Mouse (Mus musculus) neutrophil, adult 5-6 weeks (primary cell): ENCODE measurements around the gene Pcif1. TPM values are rescaled to one million over a fixed set of nuclear protein-coding genes. Genes with fewer than 3 reads are reported as not detected.
A peak's percentile ranks its signal among the peaks of the same experiment; 100 is the strongest.

ENCODE experiments used
- ATAC-seq: fragments of 151-379, 151-347 bp; 2 replicates; pipeline ENCODE4 v1.8.0; 2017; ENCODE audit warnings: mild to moderate bottlenecking, moderate TSS enrichment; ENCODE audit not compliant: insufficient number of reproducible peaks, poor library complexity, low FRiP score, severe bottlenecking; ENCODE audit errors: extremely low read depth
- total RNA-seq: library from RNA; stranded (forward); fragments of 200-1000 nt; gene quantifications from 2 replicates; pipeline ENCODE4 v1.2.3, GENCODE M21; 2017

Gene Pcif1
- total RNA-seq, 1 experiment from 2014 or later: 66.9 TPM

GRCm38 (mm10) chr2:164942692-164943290 lies 63.7 kb downstream of the Pcif1 start:
- ATAC-seq: peak; percentile 89

Other genes starting within 250 kb of the Pcif1 start
- not detected in 2 replicates for gene Wfdc16, start 240.5 kb upstream of the Pcif1 start, total RNA-seq
- gene Wfdc10, start 223.3 kb upstream of the Pcif1 start, total RNA-seq: not detected in 2 replicates
- not detected in 2 replicates for gene Wfdc9, start 222.7 kb upstream of the Pcif1 start, total RNA-seq
- gene Wfdc11, start 205.2 kb upstream of the Pcif1 start, total RNA-seq: not detected in 2 replicates
- not detected in 2 replicates for gene Wfdc13, start 194.2 kb upstream of the Pcif1 start, total RNA-seq
- not detected in 2 replicates for gene Spint4, start 180.8 kb upstream of the Pcif1 start, total RNA-seq
- gene Spint5, start 164.0 kb upstream of the Pcif1 start, total RNA-seq: not detected in 2 replicates
- 0.58 TPM in 1 of 2 replicates, not detected in the other for gene Wfdc3, start 133.4 kb upstream of the Pcif1 start, total RNA-seq
- 20.0 and 26.7 TPM in 2 replicates for gene Dnttip1, start 133.3 kb upstream of the Pcif1 start, total RNA-seq
- 2.8 and 3.7 TPM in 2 replicates for gene Ube2c, start 109.4 kb upstream of the Pcif1 start, total RNA-seq
- not detected in 2 replicates for gene Tnnc2, start 99.3 kb upstream of the Pcif1 start, total RNA-seq
- 1.6 and 2.6 TPM in 2 replicates for gene Snx21, start 93.5 kb upstream of the Pcif1 start, total RNA-seq
- gene Acot8, start 74.4 kb upstream of the Pcif1 start, total RNA-seq: 35.4 and 39.3 TPM in 2 replicates
- 3.8 and 3.9 TPM in 2 replicates for gene Zswim3, start 74.2 kb upstream of the Pcif1 start, total RNA-seq
- 1.8 and 2.9 TPM in 2 replicates for gene Zswim1, start 56.6 kb upstream of the Pcif1 start, total RNA-seq
- not detected in 2 replicates for gene Spata25, start 50.8 kb upstream of the Pcif1 start, total RNA-seq
- 314 and 340 TPM in 2 replicates for gene Ctsa, start 46.4 kb upstream of the Pcif1 start, total RNA-seq
- 1.4 and 4.1 TPM in 2 replicates for gene Neurl2, start 45.8 kb upstream of the Pcif1 start, total RNA-seq
- gene Pltp, start 21.6 kb upstream of the Pcif1 start, total RNA-seq: 8.0 and 11.2 TPM in 2 replicates
- 28.2 and 30.4 TPM in 2 replicates for gene Zfp335, start 32.5 kb downstream of the Pcif1 start, total RNA-seq
- gene Mmp9, start 61.5 kb downstream of the Pcif1 start, total RNA-seq: 611 and 622 TPM in 2 replicates
- gene Slc12a5, start 81.5 kb downstream of the Pcif1 start, total RNA-seq: 0.98 and 1.7 TPM in 2 replicates
- gene Ncoa5, start 155.6 kb downstream of the Pcif1 start, total RNA-seq: 43.1 and 51.1 TPM in 2 replicates
- 63.9 and 81.2 TPM in 2 replicates for gene Cd40, start 176.3 kb downstream of the Pcif1 start, total RNA-seq
- not detected in 2 replicates for gene 1700025C18Rik, start 211.4 kb downstream of the Pcif1 start, total RNA-seq